Mouse (Mus musculus) adrenal gland, adult 2 months (tissue): ENCODE results near the gene Rmnd5b. TPM values are rescaled to one million over a fixed set of nuclear protein-coding genes. Genes with fewer than 3 reads are reported as not detected.

Experiments used
- DNase-seq: peaks from one replicate; pipeline ENCODE4 v3.0.0; 2021
- polyA plus RNA-seq: library from polyadenylated mRNA; depleted of rRNA; stranded (reverse); fragments of >200 nt; gene quantifications from 2 replicates; pipeline ENCODE4 v1.2.3, GENCODE M21; 2012; rRNA removed
- total RNA-seq, 2 experiments: library from RNA; stranded (reverse); gene quantifications; 2 replicates each; pipeline ENCODE4 v1.2.3; 2021

The Rmnd5b gene
- total and polyA plus RNA-seq, 3 experiments, result 44.0 to 201 (median 61.9) TPM

DNA sequence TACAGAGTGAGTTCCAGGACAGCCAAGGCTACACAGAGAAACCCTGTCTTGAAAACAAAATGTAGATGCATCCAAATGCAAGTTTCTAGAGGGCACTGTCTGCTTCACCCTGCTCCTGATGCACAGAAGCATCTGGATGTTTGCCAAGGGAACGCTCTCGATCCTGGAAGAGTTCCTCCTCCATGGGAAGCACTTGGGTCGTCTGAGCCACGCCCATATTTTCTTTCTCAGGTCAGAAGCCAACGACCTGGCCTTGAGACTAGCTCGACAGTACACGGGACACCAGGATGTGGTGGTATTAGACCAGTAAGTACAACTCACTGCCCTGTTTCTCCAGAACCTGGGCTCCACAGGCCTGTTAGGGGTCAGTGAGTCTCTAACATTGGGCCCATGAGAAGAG is 44.5 kb downstream of the Rmnd5b start:
- no peak for DNase-seq

DNA sequence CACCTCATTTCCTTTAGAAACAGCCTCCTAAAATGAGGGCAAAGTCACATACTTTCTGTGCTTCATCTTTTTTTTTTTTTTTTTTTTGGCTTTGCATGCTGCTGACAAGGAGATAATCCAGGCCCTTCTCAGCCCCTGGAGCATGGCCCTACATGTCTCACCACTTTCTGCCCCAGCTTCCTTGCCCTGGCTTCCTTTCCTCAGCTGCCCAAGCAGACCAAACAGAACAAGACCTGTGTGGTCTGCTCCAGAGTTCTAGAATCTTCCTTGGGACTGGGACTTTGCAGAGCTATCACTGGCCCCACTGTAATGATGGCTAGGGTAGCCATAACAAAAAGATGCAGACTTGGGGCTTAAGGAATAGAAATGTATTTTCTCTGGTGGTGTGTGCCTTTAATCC is 45.7 kb downstream of the Rmnd5b start:
- no peak for DNase-seq

DNA sequence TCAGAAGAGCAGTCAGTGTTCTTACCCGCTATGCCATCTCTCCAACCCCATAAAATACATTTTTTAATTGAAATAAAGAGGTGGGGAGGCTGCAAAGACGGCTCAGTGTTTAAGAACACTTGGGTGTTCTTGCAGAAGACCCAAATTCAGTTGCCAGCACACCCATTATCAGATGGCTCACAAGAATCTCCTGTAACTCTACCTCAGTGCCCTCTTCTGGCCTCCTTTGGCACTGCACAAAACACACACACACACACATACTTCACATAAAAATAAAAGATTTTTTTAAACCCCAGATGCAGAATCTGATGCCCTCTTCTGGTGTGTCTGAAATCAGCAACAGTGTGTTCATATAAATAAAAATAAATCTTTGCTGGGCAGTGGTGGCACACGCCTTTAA is 46.9 kb downstream of the Rmnd5b start:
- no peak for DNase-seq

DNA sequence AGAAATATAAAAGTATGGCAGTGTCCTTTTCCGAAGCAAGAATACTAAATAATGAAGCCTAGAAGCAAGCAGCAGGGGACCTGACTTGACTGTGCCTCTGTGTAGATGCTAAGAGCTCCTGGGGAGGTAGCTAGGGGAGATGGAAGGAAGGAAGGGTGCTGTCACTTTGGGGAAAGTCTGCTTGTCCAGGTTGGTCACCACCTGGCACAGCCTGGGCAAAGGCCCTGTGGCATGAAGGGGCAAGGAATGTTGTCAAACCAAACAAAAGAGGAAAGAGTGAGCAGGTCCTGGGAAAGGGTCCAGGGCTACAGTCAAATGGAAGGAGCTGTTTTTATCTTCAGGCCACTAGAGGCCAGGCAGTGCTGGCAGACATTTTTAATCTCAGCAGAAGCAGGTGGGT is 48.6 kb downstream of the Rmnd5b start:
- no peak for DNase-seq

DNA sequence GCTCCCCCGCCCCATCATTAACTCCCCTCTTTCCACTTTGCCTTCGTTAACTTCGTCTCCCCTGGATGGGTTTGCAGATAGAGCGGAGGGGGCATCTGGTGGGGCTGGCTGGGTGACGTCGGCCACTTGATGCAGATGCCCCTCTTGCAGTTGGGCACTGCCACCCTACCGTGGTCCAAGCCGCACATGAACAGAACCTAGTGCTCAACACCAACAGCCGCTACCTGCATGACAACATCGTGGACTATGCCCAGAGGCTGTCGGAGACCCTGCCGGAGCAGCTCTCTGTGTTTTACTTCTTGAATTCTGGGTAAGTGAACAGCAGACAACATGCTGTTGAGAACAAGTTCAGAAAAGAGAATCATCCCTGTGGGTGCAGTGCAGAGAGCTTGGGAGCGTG is 49.3 kb downstream of the Rmnd5b start:
- no peak for DNase-seq

DNA sequence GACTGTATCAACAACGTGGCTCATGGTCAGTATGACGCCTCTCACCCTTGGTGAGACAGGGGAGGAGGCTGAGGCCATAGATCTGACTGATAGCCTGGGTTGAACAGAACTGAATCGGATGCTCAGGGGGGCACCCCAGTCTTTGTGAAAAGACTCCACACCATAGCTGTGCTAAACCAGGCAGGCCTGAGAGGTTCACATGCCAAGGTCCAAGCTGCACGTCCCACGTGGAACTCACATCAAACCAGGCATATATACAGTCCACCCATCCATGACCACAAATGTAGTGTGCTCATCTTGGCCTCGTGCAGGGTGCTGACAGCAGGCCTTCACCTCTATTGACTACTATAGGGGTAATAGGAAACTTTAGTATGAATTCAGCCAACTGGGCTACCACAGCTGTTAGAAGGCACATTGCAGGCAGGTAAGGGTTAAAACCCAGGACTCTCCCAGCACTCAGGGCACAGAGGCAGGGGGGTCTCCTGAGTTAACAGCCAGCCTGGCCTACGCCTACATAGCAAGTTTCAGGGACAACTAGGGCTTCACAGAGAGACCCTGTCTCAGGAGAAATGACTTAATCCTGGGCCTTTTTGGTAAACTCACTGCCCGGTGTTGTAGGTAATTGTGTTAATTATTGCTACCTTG is 50.0 kb downstream of the Rmnd5b start:
- DNase-seq, result no peak

DNA sequence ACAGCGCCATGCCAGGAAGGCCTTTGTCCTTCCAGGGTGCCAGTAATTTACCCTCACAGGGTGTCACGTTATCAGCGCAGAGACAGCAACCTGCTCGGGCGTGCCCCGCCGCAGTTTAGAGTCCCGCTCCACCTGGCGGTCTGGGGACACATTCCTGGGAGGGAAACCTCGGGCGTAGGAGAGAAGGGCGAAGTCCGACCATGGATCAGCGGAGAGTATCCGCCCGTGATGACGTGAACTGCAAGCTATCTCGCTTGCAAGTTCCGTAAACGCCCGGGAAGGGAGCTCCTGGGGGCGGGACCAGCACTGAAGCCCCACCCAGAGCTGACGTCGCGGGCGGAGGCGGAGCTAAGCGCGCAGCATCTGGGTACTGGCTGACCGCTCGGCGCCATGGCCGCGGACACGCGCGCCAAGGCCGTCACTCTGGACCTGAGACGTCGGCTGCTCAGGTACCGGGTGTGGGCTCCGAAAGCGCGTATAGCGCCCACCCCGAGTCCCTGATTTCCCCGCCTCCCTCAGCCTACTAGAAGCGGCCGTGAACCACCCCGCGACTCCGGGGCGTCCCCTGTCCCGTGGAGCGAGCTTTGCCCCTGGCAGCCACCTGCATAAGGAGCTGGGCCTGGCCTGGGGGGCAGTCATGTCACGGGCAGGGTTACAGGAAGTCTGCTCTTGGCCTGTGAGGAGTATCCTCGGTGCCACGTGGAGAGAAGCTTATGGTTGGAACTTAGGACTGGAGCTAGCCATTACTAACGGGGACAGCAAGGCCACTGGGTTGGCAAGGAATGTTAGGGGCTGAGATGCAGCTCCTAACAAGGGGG is 51.1 kb downstream of the Rmnd5b start, which contains the start of gene Phykpl:
Phykpl (plus strand) TSS at position 327 of the 818 bp plus-strand sequence.
- DNase-seq, result peak; percentile 99

DNA sequence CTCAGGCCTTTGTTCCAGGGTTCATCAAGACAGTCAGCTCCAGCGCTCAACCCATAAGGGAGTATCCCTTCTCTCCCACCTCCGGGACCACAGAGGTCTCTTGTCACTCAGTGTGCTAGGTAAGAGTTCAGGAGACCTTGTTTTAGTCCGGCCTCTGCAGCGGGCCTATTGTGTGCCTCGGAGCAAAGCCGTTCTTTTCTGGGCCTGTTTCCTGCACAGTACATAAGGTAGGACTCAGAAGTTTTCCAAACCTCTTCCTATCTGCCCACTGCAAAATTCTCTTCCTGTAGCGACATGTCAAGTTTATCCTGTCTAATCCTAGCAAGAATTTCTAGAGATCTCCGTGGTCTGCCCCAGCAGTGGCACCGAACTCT is 51.7 kb downstream of the Rmnd5b start:
- DNase-seq, result no peak

DNA sequence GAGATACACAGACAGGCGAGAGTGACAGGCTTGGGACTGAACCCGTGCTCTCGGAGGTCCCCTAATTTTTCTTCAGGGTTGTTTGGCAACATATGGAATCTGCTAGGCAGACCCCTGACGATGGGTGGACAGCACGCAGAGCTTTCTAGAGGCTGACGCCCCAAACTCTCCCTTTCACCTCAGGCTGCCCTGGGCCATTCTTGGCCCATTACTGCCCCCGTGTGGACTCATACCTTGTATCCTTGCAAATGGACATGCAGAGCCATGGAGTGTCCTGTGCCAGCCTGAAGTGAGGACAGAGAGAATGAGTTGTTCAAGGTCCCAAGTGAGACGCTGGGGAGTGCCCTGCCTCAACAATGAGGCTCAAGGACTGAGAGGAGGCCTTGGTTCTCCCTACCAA is 53.0 kb downstream of the Rmnd5b start:
- DNase-seq, result peak; percentile 91

DNA sequence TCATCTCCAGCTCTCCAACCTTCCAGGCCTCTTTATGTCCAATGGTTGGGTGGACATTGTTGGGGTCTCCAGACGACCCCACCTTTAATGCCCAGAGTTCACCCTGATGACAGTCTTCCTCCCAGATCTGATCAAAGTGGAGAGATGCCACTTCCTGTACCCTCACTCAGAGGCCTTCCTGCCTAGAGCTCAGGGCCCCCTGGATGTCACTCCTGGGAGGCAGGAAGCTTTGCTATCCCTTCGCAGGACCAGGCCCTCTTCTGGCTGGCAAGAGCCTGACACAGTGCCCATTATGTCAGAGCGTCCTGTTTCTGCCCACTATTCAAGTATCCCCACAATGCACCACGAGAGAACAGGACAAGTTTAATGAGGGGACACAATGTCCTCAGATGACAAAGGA is 56.7 kb downstream of the Rmnd5b start:
- DNase-seq, result no peak

DNA sequence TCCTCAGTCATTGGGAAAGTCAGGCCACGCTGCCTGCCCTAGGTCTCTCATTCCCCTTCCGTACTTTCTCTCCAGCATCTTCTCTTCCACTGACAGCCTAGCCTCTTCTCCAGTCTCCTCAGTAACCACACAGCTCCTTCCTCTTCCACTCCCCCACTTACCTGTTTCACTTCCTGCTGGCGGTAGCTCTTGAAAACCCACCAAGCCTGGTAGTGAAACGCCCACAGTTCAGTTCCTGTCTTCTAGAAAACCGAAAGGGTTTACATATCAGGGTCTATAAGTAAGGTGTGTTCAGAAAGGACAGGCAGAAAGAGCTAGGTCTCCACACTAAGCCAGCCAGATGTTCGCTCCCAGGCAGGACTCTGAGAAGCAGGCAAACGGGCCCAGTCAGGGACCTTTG is 58.1 kb downstream of the Rmnd5b start:
- DNase-seq, result no peak

DNA sequence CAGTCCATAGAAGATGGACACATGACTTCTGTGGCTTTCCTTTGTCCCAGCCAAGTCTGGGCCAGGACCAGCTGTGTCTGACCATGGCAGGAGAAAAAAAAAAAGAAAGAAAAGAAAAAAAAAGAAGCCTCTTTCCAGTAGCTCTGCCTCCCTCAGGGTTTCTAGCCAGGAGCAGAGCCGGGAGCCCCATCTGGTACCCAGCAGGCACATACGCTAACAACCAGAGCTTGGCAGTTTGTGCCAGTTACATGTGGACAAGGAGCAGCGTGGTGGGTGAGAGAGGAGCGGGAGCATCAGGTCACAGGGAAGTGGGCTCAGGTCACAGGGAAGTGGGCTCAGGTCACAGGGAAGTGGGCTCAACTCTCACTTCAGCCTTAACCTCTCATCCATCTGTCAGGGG is 59.2 kb downstream of the Rmnd5b start:
- no peak for DNase-seq

Other genes starting within 250 kb of the Rmnd5b start
- 10 to 100 TPM; 21.7 to 23.3 TPM for gene Phykpl, start 51.1 kb downstream of the Rmnd5b start, total RNA-seq
- 29.2 and 35.1 TPM in 2 replicates for gene Phykpl, start 51.1 kb downstream of the Rmnd5b start, polyA plus RNA-seq
- gene Hnrnpab, start 29.0 kb downstream of the Rmnd5b start, total RNA-seq, result 100 to 1,000 TPM; 266 to 294 TPM
- gene Hnrnpab, start 29.0 kb downstream of the Rmnd5b start, polyA plus RNA-seq, result 234 and 286 TPM in 2 replicates
- gene Nhp2, start 16.2 kb downstream of the Rmnd5b start, total RNA-seq, result 10 to 100 TPM; 76.3 to 79.4 TPM
- 41.8 and 48.3 TPM in 2 replicates for gene Nhp2, start 16.2 kb downstream of the Rmnd5b start, polyA plus RNA-seq
- 1 to 10 TPM; 5.3 to 9.3 TPM for gene N4bp3, start 14.9 kb upstream of the Rmnd5b start, total RNA-seq
- 10.5 and 15.1 TPM in 2 replicates for gene N4bp3, start 14.9 kb upstream of the Rmnd5b start, polyA plus RNA-seq
- gene D930048N14Rik, start 15.1 kb upstream of the Rmnd5b start, total RNA-seq, result 1 to 10 TPM; 1.0 to 2.4 TPM
- 5.0 and 6.1 TPM in 2 replicates for gene D930048N14Rik, start 15.1 kb upstream of the Rmnd5b start, polyA plus RNA-seq
- gene 0610009B22Rik, start 53.0 kb upstream of the Rmnd5b start, total RNA-seq, result 10 to 100 TPM; 49.2 to 53.7 TPM
- 4.2 and 4.8 TPM in 2 replicates for gene 0610009B22Rik, start 53.0 kb upstream of the Rmnd5b start, polyA plus RNA-seq
- gene Sec24a, start 127.7 kb upstream of the Rmnd5b start, total RNA-seq, result 10 to 100 TPM; 25.2 to 56.7 TPM
- 21.7 and 26.6 TPM in 2 replicates for gene Sec24a, start 127.7 kb upstream of the Rmnd5b start, polyA plus RNA-seq
- 100 to 1,000 TPM in 1 of 2 experiments, 10 to 100 TPM in 1; 97.8 to 121 TPM for gene Sar1b, start 127.8 kb upstream of the Rmnd5b start, total RNA-seq
- gene Sar1b, start 127.8 kb upstream of the Rmnd5b start, polyA plus RNA-seq, result 5.7 and 6.6 TPM in 2 replicates
- gene Jade2, start 221.8 kb upstream of the Rmnd5b start, total RNA-seq, result 10 to 100 TPM; 13.7 to 21.8 TPM
- 12.8 and 13.0 TPM in 2 replicates for gene Jade2, start 221.8 kb upstream of the Rmnd5b start, polyA plus RNA-seq